Mouse (Mus musculus) megakaryocyte, embryonic 14.5 days (primary cell): ENCODE results near the gene Apoc1.

Experiments
- FLI1 ChIP-seq: IDR thresholded peaks from 2 replicates; pipeline ENCODE4 v1.6.1; 2012; ENCODE audit warnings: low read length, inconsistent platforms, mixed read lengths
- GATA1 ChIP-seq: IDR thresholded peaks from 3 replicates; pipeline ENCODE4 v1.6.1; 2012; ENCODE audit warnings: mixed read lengths, low read length, inconsistent platforms, borderline replicate concordance

DNA sequence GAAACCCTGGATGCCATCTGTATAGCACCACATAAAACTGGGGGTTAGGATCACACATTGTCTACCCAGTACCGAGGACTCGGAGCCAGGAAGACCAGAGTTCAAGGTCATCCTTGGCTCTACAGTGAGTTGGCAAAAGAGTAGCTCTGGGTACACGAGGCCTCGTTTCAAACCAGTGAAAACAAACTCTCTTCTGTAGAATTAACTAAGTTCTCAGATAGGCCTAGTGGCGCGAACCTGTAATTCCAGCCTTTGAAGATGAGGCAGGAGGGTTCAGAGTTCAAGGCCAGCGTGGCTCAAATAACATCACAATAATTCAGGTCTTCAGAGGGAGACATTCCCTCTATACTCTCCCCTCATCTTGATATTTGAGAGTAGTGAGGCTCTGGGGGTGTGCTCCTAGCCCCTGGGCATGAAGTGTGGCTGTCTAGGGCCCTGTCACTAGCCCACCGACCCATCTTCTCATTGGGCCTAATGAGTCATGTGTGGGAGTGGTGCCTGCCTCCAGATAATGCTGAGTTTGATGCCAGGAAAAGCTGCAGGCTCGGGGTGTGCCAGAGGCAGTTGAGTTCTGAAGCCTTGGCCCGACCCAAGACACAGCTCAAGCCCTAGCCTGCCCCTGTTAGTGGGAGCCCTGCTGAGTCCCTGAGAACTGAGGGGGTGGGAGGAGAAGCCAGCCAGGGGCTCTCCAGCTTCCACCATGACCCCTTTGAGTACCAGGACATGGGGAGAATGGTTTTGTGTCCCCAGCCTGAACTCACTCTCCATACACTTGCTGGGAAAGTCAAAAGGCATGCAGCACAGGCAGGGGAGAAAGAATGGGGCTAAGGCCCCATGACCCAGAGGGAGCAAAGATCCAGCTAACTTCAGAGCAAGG, 2.1 kb upstream of the Apoc1 start:
- TF ChIP-seq GATA1 = no peak
- no peak for TF ChIP-seq FLI1
